Mouse (Mus musculus) testis, adult 2 months (tissue): ENCODE results near the gene Smco2.

Source experiments
- CTCF ChIP-seq: fragments of 200-500 bp; IDR thresholded peaks from 2 replicates; pipeline ENCODE4 v1.5.1; 2012; ENCODE audit warnings: low read depth, mild to moderate bottlenecking, inconsistent platforms, low read length, moderate library complexity; ENCODE audit not compliant: control insufficient read depth, insufficient read depth, insufficient replicate concordance
- POLR2A ChIP-seq: fragments of 200-500 bp; IDR thresholded peaks from 2 replicates; pipeline ENCODE4 v1.6.1; 2012; ENCODE audit warnings: low read depth, mild to moderate bottlenecking, inconsistent platforms, low read length, moderate library complexity; ENCODE audit not compliant: control insufficient read depth

DNA sequence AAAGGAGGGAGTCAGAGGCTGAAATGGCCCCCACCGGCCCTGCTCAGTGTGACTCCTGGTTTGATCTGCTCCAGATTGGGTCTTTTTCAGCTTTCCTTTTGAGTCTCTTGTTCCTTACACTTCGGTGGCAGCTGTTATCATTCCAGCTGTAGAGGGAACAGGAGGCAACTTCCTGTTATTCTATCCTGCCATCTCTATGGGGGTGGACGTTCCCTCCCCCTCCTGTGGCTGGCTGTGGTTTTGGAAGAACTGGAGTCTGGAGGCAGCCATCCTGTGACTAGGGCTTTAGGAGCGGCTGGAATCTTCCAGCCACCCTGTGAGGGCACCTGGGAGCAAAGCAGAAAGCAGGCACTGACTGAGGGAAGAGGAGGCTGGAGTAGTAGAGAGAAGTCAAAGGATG is 34.9 kb downstream of the Smco2 start:
- TF ChIP-seq CTCF (no peak), POLR2A (no peak)
